Mouse (Mus musculus): ENCODE results near the gene Atp6v1d.

Atp6v1d gene

DNA sequence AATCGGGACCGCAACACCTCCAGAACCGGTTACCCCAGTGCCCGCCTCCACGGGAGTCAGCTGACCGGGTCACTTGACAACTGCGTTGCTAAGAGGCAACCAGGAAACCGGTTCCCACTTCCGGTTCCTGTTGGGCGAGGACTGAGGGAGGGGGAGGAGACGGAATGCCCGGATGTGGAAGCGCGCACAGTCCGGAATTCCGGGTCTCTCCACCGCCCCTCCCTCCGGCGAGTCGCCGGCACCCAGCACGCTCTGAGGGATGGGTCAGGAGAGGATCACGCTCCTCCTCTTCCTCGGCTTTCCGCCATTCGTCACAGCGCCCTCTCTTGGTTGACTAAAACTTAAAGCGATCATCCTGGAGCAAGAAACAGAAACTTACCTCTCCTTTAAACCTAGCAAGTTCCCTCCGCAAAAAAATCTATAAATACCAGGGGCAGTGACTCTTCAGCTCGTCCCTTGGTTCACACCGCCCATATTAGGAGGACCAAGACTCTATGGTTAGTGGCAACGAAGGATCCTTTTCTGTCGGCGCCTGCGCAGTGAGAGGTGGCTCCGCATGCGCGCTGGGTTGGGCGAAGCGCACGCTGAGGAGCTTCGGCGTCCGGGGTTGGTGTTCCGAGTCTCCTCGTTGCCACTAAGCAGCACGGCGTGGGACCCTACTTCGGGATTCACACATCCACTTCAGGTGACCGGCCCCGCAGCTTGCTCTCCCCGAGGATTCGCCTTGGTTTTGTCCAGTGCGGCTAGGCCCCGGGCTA lies at the start of gene Atp6v1d, which contains the start of gene Eif2s1:
Gene Atp6v1d (minus strand): TSS at position 143 of the 758 bp plus-strand sequence.
Gene Eif2s1 (plus strand): TSS at position 324 of the 758 bp plus-strand sequence.
- peak; percentile 98 for DNase-seq (ENCODE audit: low read depth, low spot score)

- DNase-seq (ENCODE audit: low read depth, low spot score): no peak
Measured at GRCm38 (mm10) chr12:78910684-78911461, 49.4 kb upstream of the Atp6v1d start.

GRCm38 (mm10) chr12:78908081-78908605 lies 46.7 kb upstream of the Atp6v1d start:
- no peak for DNase-seq (ENCODE audit: low read depth, low spot score)

- DNase-seq (ENCODE audit: low read depth, low spot score): peak; percentile 34
Measured at GRCm38 (mm10) chr12:78906707-78907162, 45.3 kb upstream of the Atp6v1d start, which contains the start of gene Plek2. TSS of gene Plek2 (minus strand) at chr12:78906964.

DNA sequence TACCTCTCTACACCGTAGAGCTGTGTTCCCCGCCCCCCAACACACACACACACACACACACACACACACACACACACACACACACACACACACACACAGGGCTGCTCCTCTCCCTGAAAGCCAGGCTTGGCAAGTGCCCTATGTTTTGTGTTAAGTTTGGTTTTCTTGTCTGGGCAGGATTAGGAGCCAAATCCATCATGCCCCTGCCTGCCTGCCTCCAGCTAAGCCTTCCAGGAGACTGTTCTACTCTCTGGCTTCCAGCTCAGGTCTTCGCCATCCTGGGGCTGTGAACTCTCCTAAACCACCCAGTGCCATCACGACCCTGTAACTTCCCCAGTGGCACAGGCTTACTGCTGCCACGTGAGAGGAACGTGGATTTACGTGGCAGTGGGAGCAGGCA lies 43.1 kb upstream of the Atp6v1d start:
- no peak for DNase-seq (ENCODE audit: low read depth, low spot score)

GRCm38 (mm10) chr12:78903313-78903712 lies 41.9 kb upstream of the Atp6v1d start:
- no peak for DNase-seq (ENCODE audit: low read depth, low spot score)

DNA sequence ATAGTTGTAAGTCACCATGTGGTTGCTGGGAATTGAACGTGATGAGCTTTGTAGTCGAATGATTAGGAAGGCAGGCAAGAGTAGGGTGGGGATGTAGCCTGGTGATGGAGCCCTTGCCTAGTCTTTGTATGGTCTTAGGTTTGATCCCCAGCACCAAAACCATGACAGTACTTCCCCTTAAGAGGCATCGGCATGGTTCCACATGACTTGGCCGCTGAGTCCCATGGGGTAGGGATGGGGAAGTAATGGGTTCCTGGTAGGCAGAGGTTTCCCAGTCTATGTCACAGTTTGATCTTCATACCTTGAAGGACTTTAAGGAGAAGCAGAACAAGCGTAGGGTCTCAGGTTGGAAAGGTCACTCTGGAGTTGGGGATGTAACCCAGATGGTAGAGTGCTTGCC lies 40.0 kb upstream of the Atp6v1d start:
- no peak for DNase-seq (ENCODE audit: low read depth, low spot score)

DNA sequence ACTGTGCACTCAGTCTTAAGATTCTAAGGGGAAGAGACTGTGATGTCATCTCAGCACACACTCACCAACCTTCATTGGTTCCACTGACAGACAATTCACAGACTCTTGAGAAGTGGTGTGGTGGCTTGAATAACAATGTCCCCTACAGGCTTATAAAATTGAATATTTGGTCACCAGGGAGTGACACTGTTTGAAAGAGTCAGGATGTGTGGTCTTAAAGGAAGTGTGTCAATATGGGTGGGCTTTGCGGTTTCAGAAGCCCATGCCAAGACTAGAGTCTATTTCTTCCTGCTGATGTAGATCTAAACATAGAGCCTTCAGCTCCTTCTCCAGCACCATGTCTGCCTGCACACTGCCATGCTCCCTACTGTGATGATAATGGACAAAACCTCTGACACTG lies 36.4 kb upstream of the Atp6v1d start:
- DNase-seq (ENCODE audit: low read depth, low spot score): no peak

DNA sequence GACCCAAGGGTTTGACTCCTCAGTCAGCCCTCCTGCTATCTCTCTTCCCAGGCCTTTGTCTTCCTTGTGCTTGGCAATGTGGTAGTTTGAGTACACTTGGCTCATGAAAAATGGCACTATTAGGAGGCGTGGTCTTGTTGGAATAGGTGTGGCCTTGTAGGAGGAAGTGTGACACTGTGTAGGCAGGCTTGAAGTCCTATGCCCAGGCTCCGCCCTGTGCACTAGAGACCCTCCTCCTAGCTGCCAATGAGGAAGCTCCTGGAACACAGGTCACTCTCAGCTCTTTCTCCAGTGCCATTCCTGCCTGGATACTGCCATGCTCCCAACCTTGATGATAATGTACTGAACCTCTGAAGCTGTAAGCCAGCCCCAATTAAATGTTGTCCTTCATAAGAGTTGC lies 29.7 kb upstream of the Atp6v1d start:
- no peak for DNase-seq (ENCODE audit: low read depth, low spot score)

DNA sequence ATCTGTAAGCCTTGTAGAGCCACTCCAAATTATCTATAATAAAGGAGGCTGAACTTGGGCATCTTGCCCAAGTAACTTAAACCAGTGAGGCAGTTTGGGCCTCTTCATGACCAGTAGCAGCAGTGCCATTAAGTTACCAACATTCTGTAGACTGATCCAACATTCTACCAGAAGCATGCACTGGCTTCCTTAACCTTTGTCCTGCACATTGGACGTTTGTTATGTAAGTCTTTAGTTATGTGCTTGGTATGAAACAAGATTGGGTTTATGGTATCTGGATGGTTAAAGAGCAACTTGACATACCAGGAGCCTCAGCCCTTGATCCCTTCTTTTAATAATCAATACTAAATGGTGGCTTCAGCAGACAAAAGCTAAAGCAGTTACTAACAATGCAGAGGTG lies 28.6 kb upstream of the Atp6v1d start:
- no peak for DNase-seq (ENCODE audit: low read depth, low spot score)

DNA sequence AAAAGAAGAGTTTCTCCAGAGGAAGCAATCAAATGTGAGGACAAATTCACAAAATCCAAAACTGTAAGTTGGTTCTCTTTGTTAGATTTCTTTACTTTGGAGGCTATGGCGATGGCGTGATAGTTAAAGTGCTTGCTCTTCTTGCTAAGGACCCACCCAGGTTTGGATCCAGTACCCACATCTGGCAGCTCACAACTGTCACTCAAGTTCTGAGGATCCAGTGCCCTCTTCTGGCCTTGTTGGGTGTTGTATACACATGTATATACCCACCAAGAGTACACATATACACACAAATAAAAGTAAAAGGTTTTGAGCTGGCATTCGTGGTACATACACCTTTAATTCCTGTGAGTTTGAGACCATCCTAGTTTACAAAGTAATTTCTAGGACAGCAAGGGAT lies 13.1 kb upstream of the Atp6v1d start:
- no peak for DNase-seq (ENCODE audit: low read depth, low spot score)

DNA sequence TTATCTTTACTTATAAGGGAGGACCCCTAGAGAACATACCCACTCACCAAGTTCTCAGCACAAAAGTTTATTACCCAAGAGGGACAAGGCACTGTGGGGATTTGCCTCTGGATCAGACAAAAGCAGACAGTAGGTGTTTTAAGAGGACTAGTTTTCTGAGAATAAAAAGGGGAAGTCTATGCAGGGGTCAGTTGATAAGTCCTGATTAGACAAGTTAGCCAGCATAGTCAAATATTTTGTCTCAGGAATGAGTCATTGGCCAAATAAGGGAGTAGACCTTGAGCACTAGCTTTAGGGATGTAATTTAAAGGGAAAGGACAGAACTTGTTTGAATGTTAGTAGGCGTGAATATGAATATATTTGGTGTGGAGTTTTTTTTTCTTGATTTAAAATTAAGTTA lies 6.7 kb upstream of the Atp6v1d start:
- DNase-seq (ENCODE audit: low read depth, low spot score): no peak

DNA sequence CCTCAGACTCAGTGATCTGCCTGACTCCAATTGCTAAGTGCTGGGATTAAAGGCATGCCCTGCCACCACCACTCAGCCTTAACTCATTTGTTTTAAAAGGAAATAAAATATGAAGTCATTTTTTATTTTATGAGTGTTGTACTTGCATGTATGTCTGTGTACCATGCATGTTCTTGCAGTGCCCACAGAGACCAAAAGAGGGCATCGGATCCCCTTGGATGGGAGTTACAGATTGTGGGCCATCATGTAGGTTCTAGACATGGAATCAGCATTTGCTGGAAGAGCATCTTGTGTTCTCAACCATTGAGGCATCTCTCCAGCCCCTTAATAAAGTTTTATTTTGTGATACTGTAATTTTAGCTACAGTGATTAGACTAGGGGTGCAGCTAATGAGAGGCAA lies 4.0 kb upstream of the Atp6v1d start:
- DNase-seq (ENCODE audit: low read depth, low spot score): no peak

DNA sequence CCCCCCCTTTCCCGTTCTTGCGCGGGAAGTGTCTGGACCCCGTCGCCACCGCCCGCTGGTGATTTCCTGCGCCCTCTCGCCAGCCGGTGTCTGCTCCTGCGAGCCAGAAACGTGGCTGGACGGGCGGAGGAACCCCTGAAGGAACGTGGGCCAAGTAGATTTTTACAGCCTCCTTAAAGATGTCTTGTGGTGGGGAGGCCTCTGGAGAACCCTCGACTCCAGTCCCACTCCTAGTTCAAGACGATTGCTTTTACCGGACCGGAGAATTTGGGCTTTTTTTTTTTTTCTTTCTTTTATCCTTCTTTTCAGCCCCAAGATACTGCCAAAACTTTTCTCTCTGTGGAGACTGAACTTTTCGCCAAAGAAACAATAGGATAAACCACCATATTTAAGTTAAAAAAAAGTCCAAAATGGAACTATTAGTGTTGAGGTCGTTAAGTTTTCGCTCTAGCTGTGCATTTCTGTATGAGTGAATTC lies 854 bp upstream of the Atp6v1d start:
- DNase-seq (ENCODE audit: low read depth, low spot score): no peak

DNA sequence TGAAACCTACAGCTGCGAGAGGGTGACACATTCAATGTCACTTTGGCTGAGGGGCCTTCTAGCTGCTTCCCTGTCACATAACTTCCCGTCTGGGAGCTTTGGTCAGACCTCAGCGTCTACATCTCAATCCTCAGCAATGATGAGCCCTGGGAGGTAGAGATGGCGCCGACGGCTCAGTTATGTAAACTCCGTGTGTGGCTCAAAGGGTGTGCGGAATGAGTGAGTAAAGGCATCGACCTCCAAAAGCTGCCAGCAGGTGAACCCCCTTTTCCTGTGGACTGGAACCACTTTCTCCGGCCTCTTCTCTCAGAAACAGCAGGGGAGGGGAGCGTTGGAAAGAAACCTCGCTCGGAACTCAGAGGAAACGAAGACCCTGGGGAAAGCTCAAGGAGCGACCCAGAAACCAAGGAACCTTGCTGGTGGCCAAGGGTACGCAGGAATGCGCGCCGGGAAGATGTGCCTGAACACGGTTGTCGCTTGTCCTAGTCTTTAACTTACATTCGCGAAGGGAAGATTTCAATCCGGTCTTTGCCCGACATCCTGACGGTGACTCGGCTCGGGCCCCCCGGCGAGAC lies 430 bp downstream of the Atp6v1d start:
- DNase-seq (ENCODE audit: low read depth, low spot score): no peak

- no peak for DNase-seq (ENCODE audit: low read depth, low spot score)
Measured at GRCm38 (mm10) chr12:78848246-78848645, 13.2 kb downstream of the Atp6v1d start.

DNA sequence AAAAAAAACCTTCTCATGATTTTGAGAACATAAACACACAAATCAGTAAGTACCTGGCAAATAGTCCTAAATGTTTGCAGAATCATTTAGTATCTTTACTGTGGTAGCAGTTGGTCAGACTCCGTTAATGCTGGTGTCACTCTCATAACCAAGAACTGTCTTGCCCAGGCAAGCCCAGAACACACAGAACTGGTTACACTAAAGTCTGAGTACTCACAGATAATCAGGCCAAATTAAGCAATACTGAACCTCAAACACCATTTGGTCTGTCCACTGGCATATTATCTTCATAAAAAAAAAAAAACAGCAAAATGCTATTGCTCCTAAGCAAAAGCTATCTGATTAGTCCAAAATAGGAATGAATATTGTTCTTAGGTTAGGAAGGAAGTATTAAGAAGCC lies 19.0 kb downstream of the Atp6v1d start:
- DNase-seq (ENCODE audit: low read depth, low spot score): no peak

- DNase-seq (ENCODE audit: low read depth, low spot score): no peak
Measured at GRCm38 (mm10) chr12:78839906-78840305, 21.5 kb downstream of the Atp6v1d start.

- no peak for DNase-seq (ENCODE audit: low read depth, low spot score)
Measured at GRCm38 (mm10) chr12:78834496-78834895, 26.9 kb downstream of the Atp6v1d start.

DNA sequence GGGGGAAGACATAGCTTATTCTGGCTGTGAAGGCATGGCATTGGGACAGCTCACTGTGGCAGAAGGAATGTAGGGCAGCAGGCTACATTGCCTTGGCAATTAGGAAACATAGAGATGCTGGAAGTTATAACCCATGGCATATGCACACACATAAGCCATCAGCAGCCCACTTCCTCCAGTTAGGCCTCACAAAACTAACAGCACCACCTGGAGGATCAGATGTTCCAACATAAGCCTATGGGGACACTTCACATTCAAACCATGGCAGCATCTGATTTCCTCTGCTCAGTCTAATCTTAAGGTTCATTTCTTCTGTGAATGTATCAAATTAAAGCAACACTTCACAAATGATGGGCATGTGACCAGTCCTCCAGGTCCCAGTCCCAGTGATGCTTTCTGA lies 47.0 kb downstream of the Atp6v1d start:
- no peak for DNase-seq (ENCODE audit: low read depth, low spot score)

DNA sequence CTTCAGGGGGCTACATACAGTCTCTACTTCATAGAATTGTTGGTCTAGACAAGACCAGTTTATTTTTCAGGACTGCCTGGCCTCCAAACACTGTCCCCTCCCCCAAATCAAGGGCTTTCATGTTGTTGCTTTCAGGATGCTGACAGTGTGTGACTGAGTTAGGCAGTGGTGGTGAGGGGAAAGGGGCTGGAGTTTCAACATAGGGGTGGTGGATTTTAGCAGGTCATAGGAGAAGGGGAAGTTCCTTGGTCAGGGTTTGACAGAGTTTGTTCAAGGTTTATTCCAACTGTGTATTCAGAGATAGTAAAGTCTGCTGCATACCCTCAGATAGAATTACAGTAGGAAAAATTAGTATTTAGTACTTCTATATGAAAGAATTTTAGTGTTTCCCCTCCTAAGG lies 59.6 kb downstream of the Atp6v1d start:
- DNase-seq (ENCODE audit: low read depth, low spot score): no peak

DNA sequence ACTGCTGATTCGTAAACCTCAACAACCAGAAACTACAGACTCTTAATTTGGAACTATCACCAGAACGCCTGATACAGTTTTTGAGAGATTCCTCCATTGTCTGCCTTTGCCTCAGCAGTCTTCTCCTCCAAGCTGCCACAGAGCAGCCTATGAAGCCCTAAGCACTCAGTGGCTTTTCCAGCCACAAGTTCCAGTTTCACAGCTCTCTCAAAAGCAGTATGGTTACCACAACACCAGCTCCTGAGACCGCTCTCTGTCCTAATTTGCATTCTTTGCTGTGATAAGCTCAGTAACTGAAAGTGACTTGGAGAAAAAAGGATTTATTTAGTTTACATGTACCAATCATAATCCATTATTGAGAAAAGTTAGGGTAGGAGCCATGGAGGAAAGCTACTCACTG lies 61.4 kb downstream of the Atp6v1d start:
- no peak for DNase-seq (ENCODE audit: low read depth, low spot score)

All from retina, postnatal 7 days (tissue).